Mouse (Mus musculus) cerebellum, postnatal 4 days (tissue): ENCODE data around the gene Ice1.

Source experiments
- DNase-seq, 2 experiments: peaks; one replicate each; pipeline ENCODE4 v3.0.0; 2022; ENCODE audit warnings: low spot score in 2 of 2, mixed read lengths in 1 of 2

Ice1 gene

DNA sequence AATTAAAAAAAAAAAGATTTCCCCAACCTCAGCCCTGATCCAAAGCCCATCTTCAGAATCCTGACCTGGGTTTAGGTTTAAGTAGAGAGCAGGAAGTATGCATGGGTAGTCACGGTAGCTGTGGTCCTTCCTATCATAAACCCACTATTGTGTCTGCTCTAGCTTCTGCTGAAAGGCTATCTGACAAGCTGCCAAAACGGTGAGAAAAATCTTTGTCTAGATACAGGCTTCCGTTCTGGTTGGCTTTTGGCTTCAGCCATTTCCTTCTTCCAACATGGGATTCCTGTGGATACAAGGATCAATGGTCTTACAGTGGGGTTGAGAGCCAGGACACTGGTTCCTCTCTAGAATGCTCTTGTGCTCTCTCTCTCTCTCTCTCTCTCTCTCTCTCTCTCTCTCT lies 2.2 kb upstream of the Ice1 start:
- DNase-seq, result no peak

DNA sequence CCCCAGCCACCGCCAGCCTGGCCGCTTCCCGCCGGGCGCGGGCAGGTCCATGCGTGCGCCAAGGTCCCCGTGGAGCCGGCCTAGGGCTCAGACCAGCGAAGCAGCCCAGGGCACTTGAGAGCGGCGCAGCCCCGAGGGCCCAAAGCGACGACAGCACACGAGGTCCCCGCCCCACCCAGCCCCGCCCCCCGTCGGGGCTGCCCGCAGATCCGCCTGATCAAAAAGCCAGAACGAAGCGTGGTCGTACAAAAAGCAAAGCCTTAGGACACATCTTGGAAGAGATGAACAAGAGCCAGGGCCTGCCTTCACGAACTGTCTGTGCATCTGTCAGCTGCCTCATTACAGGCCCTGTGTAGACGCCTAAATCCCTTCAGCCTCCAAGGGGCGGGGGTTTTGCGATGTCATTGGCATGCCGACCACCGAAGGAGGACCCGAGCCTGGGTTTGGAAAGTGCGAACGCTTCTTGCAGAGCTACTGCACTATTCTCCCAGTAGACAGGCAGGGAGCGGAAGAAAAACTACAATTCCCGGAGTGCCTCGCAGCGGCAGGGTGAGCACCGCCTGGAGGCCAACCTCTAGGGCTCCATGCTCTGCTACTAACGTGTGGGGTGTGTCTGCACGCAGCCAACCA lies 343 bp upstream of the Ice1 start:
- DNase-seq, result peak; percentile 77 to 90

- DNase-seq, result no peak
Observed at GRCm38 (mm10) chr13:70636706-70637105, 728 bp downstream of the Ice1 start.

DNA sequence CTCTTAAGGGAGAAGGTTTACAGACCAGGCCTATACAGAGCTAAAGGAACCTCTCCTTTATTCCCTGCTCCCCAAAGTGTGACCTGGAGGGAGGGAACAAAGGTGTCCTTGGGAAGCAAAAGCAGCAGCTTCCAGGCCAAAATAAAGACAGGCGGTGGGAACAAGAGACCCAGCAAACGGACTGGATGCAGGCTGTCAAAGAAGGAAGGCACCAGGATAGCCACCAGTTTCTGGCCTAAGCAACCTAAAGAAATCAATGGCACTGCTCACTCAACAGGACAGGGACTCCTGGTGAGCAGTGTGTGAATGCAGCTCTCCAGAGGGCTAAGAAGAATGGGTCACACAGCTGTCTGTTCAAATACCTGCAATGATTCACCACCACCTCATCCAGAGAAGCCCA lies 1.8 kb downstream of the Ice1 start:
- DNase-seq, result no peak

- no peak for DNase-seq
Observed at GRCm38 (mm10) chr13:70626416-70626815, 11.0 kb downstream of the Ice1 start.

GRCm38 (mm10) chr13:70625665-70626064 lies 11.8 kb downstream of the Ice1 start:
- DNase-seq, result no peak

DNA sequence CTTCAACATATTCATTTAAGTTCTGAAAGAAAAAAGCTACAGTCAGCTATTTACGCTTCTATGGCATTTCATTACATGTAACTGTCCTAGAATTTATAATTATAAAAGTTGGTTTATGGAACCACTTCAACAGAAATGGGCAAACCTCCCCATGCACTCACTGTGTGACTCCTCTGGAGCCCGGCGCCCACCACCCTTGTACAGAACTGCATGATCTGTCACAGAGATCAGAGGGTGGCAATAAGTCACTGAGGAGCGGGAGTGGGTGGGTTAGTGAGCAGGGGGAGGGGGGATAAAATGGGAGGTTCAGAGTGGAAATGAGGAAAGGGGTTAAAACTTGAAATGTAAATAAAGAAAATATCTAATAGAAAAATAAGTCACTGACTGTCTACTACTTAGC lies 13.0 kb downstream of the Ice1 start:
- DNase-seq, result no peak

GRCm38 (mm10) chr13:70622461-70623057 lies 14.9 kb downstream of the Ice1 start:
- DNase-seq, result no peak

- no peak for DNase-seq
Observed at GRCm38 (mm10) chr13:70621509-70621908, 15.9 kb downstream of the Ice1 start.

DNA sequence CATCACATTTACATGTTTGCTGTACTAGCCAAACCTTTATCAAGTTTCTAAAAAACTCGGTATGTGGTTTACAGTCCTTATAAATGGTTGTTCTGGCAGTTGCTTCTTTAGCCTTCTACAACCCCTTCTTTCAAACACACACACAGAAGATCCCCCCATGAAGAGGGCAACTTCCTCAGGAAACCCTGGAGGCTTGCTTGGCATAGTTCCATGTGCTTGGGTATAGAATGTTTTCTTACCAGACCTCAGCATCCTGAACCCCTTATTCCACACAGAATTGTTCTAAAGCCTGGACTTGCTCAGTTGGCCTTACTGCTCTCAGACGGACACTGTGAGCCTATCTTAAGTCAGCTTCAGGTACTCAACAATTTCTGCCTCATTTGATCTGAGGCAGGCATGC lies 24.6 kb downstream of the Ice1 start:
- no peak for DNase-seq

DNA sequence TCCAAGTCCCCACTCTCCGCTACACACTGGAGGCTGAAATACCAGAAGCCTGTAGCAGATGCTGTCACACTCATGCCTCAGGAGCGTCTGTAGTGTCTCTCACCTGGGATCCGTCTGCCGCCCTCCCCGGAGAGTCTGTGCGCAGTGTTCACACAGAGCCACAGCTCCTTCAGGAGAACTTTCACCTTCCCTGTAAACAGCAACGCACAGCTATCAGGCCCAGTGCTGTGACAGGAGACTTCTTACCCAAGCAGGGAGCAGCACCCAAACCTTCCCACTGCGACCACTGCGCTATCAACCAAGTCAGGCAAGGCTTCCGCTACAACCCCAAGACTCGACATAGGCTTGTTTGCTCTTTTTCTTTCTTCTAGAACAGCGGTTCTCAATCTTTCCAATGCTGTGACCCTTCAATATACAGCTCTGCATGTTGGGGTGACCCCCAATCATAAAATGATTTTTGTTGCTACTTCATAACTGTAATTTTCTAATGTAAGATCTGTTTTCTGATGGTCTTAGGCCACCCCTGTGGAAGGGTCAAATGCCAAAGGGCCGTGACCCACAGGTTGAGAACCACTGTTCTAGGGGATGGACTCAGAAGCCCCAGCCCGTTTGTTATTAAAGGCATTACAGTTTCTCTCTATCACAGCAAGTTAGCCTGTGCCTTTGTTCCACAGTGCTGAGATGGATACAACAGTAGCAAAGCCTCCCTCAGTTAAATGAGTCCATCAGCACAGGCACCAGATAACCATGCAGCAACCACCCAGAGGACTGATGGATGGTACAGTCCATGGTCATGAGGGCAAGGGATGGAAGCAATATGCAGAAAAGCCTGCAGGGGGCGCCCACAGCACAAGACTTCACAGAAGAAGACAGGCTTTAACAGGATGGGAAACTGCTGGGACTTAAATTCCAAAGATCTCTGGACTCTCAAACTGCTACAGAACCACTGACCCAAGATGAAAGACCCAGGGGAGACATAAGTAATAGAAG lies 26.7 kb downstream of the Ice1 start:
- peak; percentile 60 to 68 for DNase-seq

GRCm38 (mm10) chr13:70609632-70610031 lies 27.8 kb downstream of the Ice1 start:
- DNase-seq, result no peak

DNA sequence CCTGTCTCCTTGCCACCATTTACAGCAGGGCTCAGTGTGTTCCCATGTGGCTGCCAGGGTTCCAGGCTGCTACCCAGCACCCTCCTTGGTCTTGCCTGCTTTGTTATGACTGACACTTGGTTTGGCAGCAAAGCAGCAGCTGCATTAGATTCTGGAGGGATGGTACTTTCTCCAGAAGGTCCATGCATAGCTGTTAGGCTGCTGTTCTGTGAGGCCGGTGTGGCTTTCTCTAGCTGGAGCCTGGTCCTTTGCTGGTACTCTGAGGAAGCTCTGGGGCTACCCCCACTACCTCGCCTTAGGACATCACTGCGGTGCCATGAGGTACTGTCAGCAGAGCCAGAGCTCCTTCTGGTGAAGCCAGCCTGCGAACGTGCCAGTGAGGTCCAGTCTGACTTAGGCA lies 32.1 kb downstream of the Ice1 start:
- no peak for DNase-seq

DNA sequence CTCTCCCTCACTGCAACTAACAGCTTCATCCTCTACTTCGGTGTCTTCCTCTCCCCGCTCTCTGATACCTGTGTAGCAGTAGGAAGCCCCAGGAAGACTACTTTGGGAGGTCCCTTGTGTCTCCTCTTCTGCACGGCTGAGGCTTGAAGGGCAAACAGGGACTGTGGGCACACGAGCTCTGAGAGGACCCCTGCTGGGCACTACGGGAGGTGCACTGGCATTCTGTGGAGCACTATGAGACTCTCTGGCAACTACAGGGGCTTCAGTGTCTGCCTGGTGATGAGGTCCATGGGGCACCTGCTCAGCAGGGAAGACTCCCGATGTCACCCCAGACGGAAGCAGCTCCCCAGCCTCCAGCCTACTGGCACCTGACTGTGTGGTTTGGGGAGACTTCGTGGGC lies 32.7 kb downstream of the Ice1 start:
- no peak for DNase-seq

GRCm38 (mm10) chr13:70601566-70601965 lies 35.9 kb downstream of the Ice1 start:
- DNase-seq, result no peak

DNA sequence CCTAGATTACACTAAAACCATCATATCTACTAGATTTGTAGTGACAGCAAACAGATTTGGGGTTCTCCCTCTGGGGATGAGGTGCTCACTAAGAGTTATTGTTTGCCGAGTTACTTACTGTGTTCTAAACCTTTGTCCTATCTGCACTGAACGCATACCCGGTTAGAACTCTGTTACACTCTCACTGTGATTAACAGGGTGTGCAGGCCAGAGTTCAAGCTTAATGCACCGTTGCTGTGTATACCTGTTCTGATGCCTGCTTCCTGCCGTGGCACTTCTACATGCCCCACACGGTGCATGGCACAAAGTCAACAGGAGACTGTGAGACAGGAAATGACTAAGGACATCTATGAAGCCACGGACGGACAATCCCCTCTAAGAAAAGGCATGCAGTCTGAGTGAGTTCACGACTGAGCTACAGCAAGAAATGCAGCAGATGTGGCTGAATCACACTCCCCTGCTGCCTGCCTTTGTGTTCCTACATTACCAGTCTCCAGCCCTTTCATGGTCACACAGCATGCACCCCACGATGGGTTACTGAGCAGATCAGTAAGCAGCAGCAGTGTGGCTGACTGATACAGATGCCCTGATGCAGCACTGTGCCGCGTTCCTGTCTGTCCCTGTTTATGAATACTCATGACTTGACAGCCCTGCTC lies 37.3 kb downstream of the Ice1 start:
- no peak for DNase-seq

GRCm38 (mm10) chr13:70598941-70599340 lies 38.5 kb downstream of the Ice1 start:
- no peak for DNase-seq

DNA sequence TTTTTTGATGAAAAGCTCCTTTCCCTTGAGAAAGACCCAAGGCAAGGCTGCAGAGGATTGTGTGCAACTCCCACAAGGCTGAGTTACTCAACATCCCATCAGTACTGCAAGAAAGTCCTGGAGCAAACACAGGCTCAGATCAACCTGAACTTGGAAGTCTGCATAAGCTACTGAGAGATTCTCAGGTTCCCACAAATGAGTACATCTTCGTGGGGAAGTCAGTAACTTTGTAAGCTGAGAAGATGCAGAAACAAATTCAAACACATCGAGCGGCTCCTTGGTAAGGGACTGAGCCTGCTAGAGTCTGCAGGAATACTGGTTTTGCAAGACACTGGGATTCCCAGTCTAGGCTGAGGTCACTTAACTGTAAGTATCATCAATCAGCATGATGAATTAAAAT lies 40.5 kb downstream of the Ice1 start:
- no peak for DNase-seq

DNA sequence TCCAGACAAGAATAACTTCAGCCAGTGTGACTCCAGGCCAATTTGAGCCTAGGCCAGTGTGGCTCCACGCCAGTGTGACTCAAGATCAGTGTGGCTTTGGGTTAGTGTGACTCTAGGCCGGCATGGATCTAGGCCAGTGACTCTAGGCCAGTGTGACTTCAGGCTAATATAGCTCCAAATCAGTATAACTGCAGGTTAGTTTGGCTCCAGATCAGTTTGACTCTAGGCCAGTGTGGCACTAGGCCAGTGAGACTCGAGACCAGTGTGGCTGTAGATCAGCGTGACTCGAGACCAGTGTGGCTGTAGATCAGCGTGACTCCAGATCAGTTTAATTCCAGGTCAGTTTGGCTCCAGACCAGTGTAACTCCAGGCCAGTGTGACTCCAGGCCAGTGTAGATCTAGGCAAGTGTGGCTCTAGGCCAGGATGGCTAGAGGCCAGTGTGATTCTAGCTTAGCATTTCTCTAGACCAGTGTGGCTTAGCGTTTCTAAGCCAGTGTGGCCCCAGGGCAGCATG lies 47.1 kb downstream of the Ice1 start:
- DNase-seq, result peak in 1 of 2 experiments; percentile 16

DNA sequence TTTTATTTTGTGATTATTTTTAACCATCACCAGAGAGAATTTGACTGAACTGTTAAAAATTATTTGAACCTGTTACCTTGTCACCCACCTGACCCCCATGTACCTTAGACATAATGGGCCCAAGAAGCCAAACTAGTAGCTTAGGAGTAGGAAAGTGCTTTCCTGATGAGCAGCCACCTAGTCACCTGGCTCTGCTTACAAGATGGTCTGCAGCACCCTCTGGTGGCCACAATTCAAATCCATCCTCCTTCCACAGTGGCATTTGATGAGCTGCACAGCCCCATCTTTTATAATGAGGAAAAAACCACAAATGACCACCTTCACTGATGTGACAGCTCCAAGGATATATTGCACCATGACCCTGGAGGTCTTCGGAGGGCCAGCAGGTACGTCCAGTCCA lies 50.5 kb downstream of the Ice1 start:
- peak; percentile 64 to 78 for DNase-seq

DNA sequence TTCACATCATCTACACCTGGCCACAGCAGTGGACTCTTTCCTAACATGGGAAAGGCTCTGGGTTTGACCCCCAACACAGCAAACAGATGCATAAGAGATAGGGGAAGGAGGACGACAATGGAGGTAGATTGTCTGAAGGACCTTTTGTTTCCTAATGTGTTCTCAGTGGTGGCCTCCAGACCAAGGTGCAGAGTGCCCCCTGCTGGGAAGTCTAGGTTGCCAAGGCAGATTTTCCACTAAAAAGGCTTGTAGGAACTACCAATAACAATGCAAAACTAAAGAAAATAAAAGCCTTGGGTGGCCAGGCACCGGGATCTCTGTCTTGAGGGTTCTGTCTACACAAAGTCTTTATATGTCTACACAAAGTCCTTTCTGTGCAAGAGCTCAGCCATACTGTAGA lies 54.9 kb downstream of the Ice1 start:
- peak; percentile 39 to 45 for DNase-seq

- no peak for DNase-seq
Observed at GRCm38 (mm10) chr13:70581509-70581908, 55.9 kb downstream of the Ice1 start.
